Mouse (Mus musculus): ENCODE data around the gene Ppm1h.
A peak's percentile ranks its signal among the peaks of the same experiment; 100 is the strongest.

The Ppm1h gene

GRCm38 (mm10) chr10:122862386-122863023 is 183.9 kb downstream of the Ppm1h start:
- peak in 1 of 2 experiments; percentile 32 for DNase-seq

DNA sequence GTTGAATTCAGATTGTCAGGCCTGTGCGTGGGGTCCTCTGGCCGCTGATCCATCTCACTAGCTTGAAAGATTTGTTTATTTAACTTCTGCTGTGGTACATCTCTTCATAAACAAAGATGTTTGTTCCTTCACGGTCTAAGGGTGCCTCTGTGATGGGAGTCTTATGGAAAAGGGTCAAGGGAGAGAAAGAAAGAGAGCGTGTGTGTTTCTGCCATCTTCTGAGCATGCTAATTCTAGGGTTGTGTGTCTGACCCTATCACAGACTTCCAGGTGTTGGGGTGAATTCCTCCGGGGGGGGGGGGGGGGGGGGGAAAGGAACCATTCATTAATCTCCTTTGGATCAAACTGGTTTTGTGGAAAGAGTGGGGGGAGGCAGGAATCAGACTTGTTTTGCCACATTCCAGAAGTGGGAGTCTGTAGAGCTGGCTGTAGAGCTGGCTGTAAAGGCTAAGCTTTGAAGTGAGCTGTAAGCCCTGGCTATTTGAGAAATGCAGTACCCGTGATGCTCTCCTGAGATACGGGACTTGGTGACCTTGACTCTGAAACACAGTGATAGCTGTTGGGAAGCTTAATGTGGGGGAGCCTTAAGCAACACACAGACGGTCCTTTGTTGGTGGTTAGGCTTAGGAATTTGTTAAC is 191.4 kb downstream of the Ppm1h start:
- peak; percentile 47 to 66 for DNase-seq

- DNase-seq = no peak
These were observed 192.4 kb downstream of the Ppm1h start for GRCm38 (mm10) chr10:122870848-122871494.

GRCm38 (mm10) chr10:122872720-122873119 is 194.2 kb downstream of the Ppm1h start:
- no peak for DNase-seq

- DNase-seq = no peak
These were observed 198.4 kb downstream of the Ppm1h start for GRCm38 (mm10) chr10:122876964-122877363.

DNA sequence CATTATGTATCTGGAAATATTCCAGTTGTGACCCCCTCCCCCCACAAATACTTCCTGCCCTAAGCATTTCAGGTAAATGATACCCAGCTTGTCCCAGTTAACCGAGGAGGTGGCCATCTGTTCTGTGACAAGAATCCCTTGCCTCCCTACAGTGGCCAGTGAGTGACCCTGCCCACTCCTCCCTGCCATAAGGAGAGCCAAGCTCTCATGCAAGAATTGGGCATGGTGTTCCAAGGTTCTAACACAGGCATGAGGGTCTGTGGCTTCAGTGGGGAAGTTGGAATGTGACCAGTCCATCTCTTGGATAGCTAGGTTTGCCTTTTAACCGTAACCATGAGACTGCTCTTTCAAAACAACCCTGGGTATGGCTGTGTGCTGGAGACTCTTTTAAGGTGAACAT is 198.9 kb downstream of the Ppm1h start:
- DNase-seq = no peak

DNA sequence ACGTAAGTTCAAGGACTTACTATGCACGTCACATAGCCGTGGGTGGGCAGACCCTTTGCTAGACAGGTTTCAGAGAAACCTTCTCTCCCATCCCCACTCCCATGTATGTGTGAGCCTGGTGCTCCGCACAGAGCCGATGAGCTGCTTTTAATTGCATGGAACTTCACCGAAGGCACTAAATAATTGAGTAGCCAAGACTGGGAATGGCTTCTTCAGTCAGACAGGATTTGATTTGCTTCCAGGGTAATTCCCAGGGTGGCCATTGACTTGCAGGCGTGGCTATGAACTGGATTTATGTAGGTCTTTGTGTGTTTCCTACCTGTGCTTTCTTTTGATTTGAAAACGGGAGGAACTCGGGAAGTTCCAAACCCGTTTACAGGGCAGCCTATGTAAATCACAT is 202.9 kb downstream of the Ppm1h start:
- DNase-seq = no peak

GRCm38 (mm10) chr10:122882614-122883013 is 204.1 kb downstream of the Ppm1h start:
- DNase-seq = no peak

- DNase-seq = peak; percentile 40 to 69
These were observed 205.5 kb downstream of the Ppm1h start for GRCm38 (mm10) chr10:122883823-122884743.

DNA sequence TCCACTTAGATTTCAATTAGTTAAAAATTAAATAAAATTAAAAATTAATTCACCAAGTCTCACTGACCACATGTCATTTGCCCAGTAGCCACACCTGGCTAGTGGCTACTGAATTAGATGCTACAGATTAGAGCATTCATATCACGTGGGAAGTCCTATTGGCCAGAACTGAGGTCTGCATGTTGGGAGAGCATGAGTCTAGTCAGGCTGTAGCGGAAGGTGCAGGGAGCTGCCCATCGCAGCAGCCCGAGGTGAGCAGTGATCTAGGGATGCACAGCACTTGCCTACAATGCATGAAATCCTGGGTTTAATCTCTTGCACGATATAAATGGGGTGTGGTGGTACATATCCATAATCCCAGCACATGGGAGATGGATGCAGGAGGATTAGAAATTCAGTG is 206.7 kb downstream of the Ppm1h start:
- DNase-seq = no peak

GRCm38 (mm10) chr10:122886055-122886915 is 207.7 kb downstream of the Ppm1h start:
- DNase-seq = peak in 1 of 2 experiments; percentile 43

GRCm38 (mm10) chr10:122886916-122887527 is 208.5 kb downstream of the Ppm1h start:
- DNase-seq = no peak

GRCm38 (mm10) chr10:122887528-122888183 is 209.1 kb downstream of the Ppm1h start:
- DNase-seq = no peak

DNA sequence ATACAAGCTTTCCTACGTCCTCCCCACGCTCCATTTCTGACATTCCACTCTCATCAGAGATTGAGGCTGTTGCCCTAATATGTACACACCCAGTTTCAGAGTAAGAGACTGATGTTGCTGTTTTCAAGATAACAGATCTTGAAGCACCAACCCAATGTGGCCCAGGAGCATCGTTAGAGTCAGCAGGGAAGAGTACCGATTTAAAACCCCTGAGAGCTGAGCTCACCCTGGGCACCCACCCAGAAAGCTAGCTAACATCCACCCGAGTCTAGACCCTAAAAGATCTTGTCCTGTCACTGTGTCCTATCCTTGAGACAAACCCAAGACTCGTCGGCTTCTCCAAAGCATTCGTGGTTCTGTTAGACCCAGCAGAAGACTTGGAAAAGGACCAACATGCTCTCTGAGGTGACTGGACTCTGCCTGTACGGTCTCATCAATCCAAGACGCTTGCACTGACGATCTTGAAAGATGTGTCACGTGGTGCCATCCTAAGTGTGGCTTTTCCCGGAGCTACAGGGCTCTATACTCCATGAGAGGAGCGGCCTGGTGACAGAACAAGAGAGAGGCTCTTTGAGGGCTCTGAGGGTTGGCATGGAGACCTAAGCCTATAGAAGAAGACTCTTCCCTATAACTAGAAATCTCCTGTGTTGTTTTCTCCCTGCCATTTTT is 212.3 kb downstream of the Ppm1h start:
- DNase-seq = no peak

DNA sequence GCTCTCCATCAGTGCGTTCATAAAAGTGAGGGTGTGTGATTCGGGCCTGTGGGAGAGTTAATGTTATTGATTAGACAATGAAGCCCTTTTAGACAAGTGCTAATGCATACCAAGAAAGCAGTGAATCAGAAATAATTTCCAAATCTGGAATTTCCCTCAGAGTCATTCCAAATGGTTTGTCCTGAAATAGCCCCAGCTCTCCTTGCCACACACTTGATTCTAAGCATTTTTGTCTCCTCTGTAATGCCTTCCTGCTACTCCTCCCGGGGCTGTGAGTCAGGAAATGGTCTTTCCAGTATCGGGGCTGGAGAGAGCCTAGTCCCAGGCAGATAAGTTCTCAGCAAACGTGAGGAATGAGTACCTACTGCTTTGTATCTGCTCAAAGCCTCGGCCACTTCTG is 212.9 kb downstream of the Ppm1h start:
- no peak for DNase-seq

DNA sequence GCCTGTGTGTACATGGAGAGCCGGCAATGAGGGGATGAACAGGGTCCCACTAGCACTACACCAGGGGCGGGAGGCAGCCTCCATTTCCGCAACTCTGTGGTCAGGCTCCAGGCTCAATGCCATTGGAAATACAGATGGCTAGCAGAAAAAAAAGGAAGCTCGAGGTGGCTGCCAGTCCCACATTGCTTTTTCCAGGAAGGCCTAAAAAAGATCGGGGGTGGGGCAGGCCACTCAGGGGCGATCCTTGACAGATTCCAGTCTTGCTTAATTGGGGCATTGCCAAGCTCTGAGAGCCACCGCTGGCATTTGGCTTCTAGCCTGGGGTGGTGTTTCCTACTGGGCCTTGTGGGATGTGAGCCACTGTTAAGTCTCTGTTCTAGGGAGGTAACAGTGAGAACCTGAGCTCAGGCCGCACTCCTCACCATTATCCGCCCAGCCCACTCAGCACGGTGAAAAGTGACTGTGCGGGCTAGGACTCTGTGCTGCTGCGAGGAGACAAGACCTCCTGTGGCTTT is 216.1 kb downstream of the Ppm1h start:
- DNase-seq = peak; percentile 72 to 73

GRCm38 (mm10) chr10:122895121-122895770 is 216.7 kb downstream of the Ppm1h start:
- peak; percentile 61 to 81 for DNase-seq

- DNase-seq = no peak
These were observed 221.4 kb downstream of the Ppm1h start for GRCm38 (mm10) chr10:122899971-122900370.

- DNase-seq = no peak
These were observed 221.9 kb downstream of the Ppm1h start for GRCm38 (mm10) chr10:122900466-122900865.

- no peak for DNase-seq
These were observed 222.8 kb downstream of the Ppm1h start for GRCm38 (mm10) chr10:122901379-122901778.
